ENCODE assay signal across 9 mouse cellular contexts in genomic region chr1:173878264-173878663, GRCm38 (mm10). TPM values are rescaled to one million over a fixed set of nuclear protein-coding genes. Genes with fewer than 3 reads are reported as not detected.
DNase-seq lines count a peak whose midpoint lies in the region; ATAC-seq and TF ChIP-seq lines count a peak whose summit lies in the region.
"Not testable (repeated sequence)": the region's sequence is repeated elsewhere in the genome, so short reads cannot be mapped to it uniquely, and the experiment has no call there.
"Had no signal": no experiment of that assay in that cellular context is flagged by ENCODE, and none has a peak within 500 bp of the region (broad histone marks: within the 10 kb centered on the region; RNA-seq: fewer than 3 reads in every experiment).

No protein-coding gene starts in this region.

- peak; percentile 36 for DNase-seq in CD4-positive, CD25-positive, alpha-beta regulatory T cell, adult 2 months (ENCODE audit: low read depth, low spot score)
- not testable (repeated sequence) for DNase-seq in heart, postnatal 0 days (ENCODE audit: low spot score); liver, postnatal 0 days
- peak; percentile 5 for DNase-seq in thymus, postnatal 0 days (ENCODE audit: low spot score)

- TF ChIP-seq EP300 in heart, postnatal 0 days (IDR thresholded peaks at IDR 0.05; ENCODE audit: low read depth); liver, postnatal 0 days (IDR thresholded peaks at IDR 0.05; ENCODE audit: low read depth): not testable (repeated sequence)

- H3K4me2 ChIP-seq in heart, postnatal 0 days (ENCODE audit: low read depth, low read length): peak overlapping the region; percentile 30; the same call in 1 of the 2 replicates
- H3K4me2 ChIP-seq in liver, postnatal 0 days (ENCODE audit: low read depth, low read length): peak overlapping the region; percentile 20; the same call in 1 of the 2 replicates

- not testable (repeated sequence) for H3K9ac ChIP-seq in heart, postnatal 0 days (replicated peaks; ENCODE audit: low read depth, low read length); liver, postnatal 0 days (replicated peaks)

- peak; percentile 41 for ATAC-seq in activated CD4-positive, CD25-positive, alpha-beta regulatory T cell, adult 4 months
- ATAC-seq in common myeloid progenitor, adult 5-6 weeks (replicated peaks; ENCODE audit: low read depth, poor library complexity, severe bottlenecking): peak; percentile 30
- ATAC-seq in heart, postnatal 0 days (ENCODE audit: insufficient read depth, low read depth); liver, postnatal 0 days: not testable (repeated sequence)
- peak; percentile 30 for ATAC-seq in megakaryocyte progenitor cell, adult 5-6 weeks (replicated peaks; ENCODE audit: poor library complexity)

- not testable (repeated sequence) for H3K9me3 ChIP-seq in heart, postnatal 0 days (replicated peaks; ENCODE audit: control insufficient read depth, low read length); liver, postnatal 0 days (ENCODE audit: low read length)

- not testable (repeated sequence) for H3K4me3 ChIP-seq in heart, postnatal 0 days (ENCODE audit: low read depth, low read length)
- 0 out of 2 replicates have a peak overlapping the region, but pooled peaks have one; percentile 20 for H3K4me3 ChIP-seq in liver, postnatal 0 days (ENCODE audit: low read depth, low read length)
- H3K4me3 ChIP-seq in small intestine, adult 2 months (ENCODE audit: low read depth, low read length): peak overlapping the region; percentile 33; the same call in 1 of the 2 replicates

- not testable (repeated sequence) for H3K27me3 ChIP-seq in heart, postnatal 0 days (ENCODE audit: control insufficient read depth, insufficient read depth, low read length); liver, postnatal 0 days (ENCODE audit: insufficient read depth, low read length); small intestine, adult 2 months (ENCODE audit: control insufficient read depth, insufficient read depth, low read length)

- not testable (repeated sequence) for TF ChIP-seq CTCF in heart, postnatal 0 days (IDR thresholded peaks at IDR 0.05; ENCODE audit: low read depth); liver, postnatal 0 days (IDR thresholded peaks at IDR 0.05; ENCODE audit: low read depth); small intestine, adult 2 months (IDR thresholded peaks at IDR 0.05; ENCODE audit: extremely low read depth, insufficient read length, insufficient replicate concordance, low read depth, low read length)

- not testable (repeated sequence) for H3K27ac ChIP-seq in heart, postnatal 0 days (ENCODE audit: low read depth); liver, postnatal 0 days (ENCODE audit: low read depth); small intestine, adult 2 months (ENCODE audit: insufficient read depth, low read depth, low read length)

- not testable (repeated sequence) for H3K36me3 ChIP-seq in heart, postnatal 0 days (replicated peaks; ENCODE audit: control insufficient read depth, insufficient read depth, low read length); liver, postnatal 0 days (replicated peaks; ENCODE audit: insufficient read depth, low read length); small intestine, adult 2 months (ENCODE audit: control insufficient read depth, insufficient read depth, low read length)

- H3K4me1 ChIP-seq in heart, postnatal 0 days (ENCODE audit: control insufficient read depth, insufficient read depth); liver, postnatal 0 days (ENCODE audit: insufficient read depth); small intestine, adult 2 months (ENCODE audit: control insufficient read depth, insufficient read depth, insufficient read length, low read length): not testable (repeated sequence)

- TF ChIP-seq POLR2A in small intestine, adult 2 months (IDR thresholded peaks at IDR 0.05; ENCODE audit: low read depth, low read length): not testable (repeated sequence)

- WGBS in heart, postnatal 0 days: 81% methylated on average over 6 of the region's 6 CpGs
- WGBS in liver, postnatal 0 days (ENCODE audit: insufficient replicate concordance): 55% methylated on average over 6 of the region's 6 CpGs
- 78% methylated on average over 6 of the region's 6 CpGs for whole genome bisulfite sequencing in small intestine, adult 2 months

RNA-seq across cellular contexts. Expression of gene Ifi211, which starts 34.6 kb away (rescaled TPM):
- polyA plus RNA-seq in activated CD4-positive, CD25-positive, alpha-beta regulatory T cell, adult 4 months (2017; shearing (Covaris generic)): 1 to 10 TPM; 3.1 to 3.2 TPM
- total RNA-seq in common myeloid progenitor, adult 5-6 weeks (2017): 2.5 and 4.8 TPM in 2 replicates
- 0.11 and 1.0 TPM in 2 replicates for total RNA-seq in heart, postnatal 0 days (2014; rRNA removed; ENCODE audit: low replicate concordance)
- polyA plus RNA-seq in heart, postnatal 0 days (2015; fragmentation: Nextera tagmentation; extraction: Ambion mirVana): 1.5 and 1.7 TPM in 2 replicates
- 3.7 and 4.6 TPM in 2 replicates for polyA plus RNA-seq in liver, postnatal 0 days (2015; fragmentation: Nextera tagmentation; extraction: Ambion mirVana)
- 6.8 and 13.6 TPM in 2 replicates for total RNA-seq in megakaryocyte progenitor cell, adult 5-6 weeks (2015)
- total RNA-seq in megakaryocyte progenitor cell, adult 5-6 weeks (2017): 13.6 and 14.5 TPM in 2 replicates
- polyA plus RNA-seq in small intestine, adult 2 months (2012; rRNA removed): 0.06 and 0.15 TPM in 2 replicates
- polyA plus RNA-seq in thymus, postnatal 0 days (2015; fragmentation: Nextera tagmentation; extraction: Ambion mirVana): 7.8 and 9.3 TPM in 2 replicates
- polyA plus RNA-seq: erythroblast, embryonic 14.5 days had no signal
